Mouse (Mus musculus) lung, postnatal 0 days (tissue): ENCODE measurements around the gene Gpx6. TPM values are rescaled to one million over a fixed set of nuclear protein-coding genes. Genes with fewer than 3 reads are reported as not detected.
A peak's percentile ranks its signal among the peaks of the same experiment; 100 is the strongest.

Source experiments
- ATAC-seq: fragments of 200-750 bp; cut with Nextera tagmentation; 2 replicates; pipeline ENCODE4 v1.8.0; 2017; ENCODE audit warnings: moderate library complexity
- DNase-seq: peaks from one replicate; pipeline ENCODE4 v3.0.0-alpha.2; 2016; ENCODE audit warnings: low spot score
- H3K27ac ChIP-seq: fragments of 300-500 bp; sonication (generic); 2 replicates; pipeline ENCODE4 v1.5.1; 2014; ENCODE audit warnings: antibody characterized with exemption, mild to moderate bottlenecking, low read length, mixed read lengths
- H3K27me3 ChIP-seq: fragments of 300-500 bp; sonication (generic); replicated peaks from 2 replicates; pipeline ENCODE4 v1.6.1; 2014; ENCODE audit warnings: low read length, mixed read lengths; ENCODE audit not compliant: insufficient read depth
- H3K36me3 ChIP-seq: fragments of 300-500 bp; sonication (generic); 2 replicates; pipeline ENCODE4 v1.6.1; 2014; ENCODE audit warnings: low read length, mixed read lengths; ENCODE audit not compliant: insufficient read depth
- H3K4me1 ChIP-seq: fragments of 300-500 bp; sonication (generic); 2 replicates; pipeline ENCODE4 v1.6.1; 2014; ENCODE audit warnings: antibody characterized with exemption, low read depth, low read length, mixed read lengths; ENCODE audit not compliant: insufficient read depth
- H3K4me2 ChIP-seq: fragments of 300-500 bp; sonication (generic); replicated peaks from 2 replicates; pipeline ENCODE4 v1.6.1; 2014; ENCODE audit warnings: low read depth, mild to moderate bottlenecking, low read length, moderate library complexity, mixed read lengths
- H3K4me3 ChIP-seq: fragments of 300-500 bp; sonication (generic); 2 replicates; pipeline ENCODE4 v1.5.1; 2014; ENCODE audit warnings: low read depth, low read length
- H3K9ac ChIP-seq: fragments of 300-500 bp; sonication (generic); replicated peaks from 2 replicates; pipeline ENCODE4 v1.6.1; 2014; ENCODE audit warnings: low read depth, mild to moderate bottlenecking
- H3K9me3 ChIP-seq: fragments of 300-500 bp; sonication (generic); 2 replicates; pipeline ENCODE4 v1.6.1; 2016; ENCODE audit warnings: low read length, mixed read lengths
- CTCF ChIP-seq: IDR thresholded peaks from 2 replicates; pipeline ENCODE4 v1.5.1; 2016; ENCODE audit warnings: antibody characterized with exemption, mild to moderate bottlenecking
- EP300 ChIP-seq: IDR thresholded peaks from 2 replicates; pipeline ENCODE4 v1.6.1; 2016; ENCODE audit warnings: antibody characterized with exemption, mild to moderate bottlenecking, control low read depth
- WGBS: fragments of 180-500 bp; shearing (Covaris S2); extraction: QIAGEN DNeasy Blood & Tissue Kit; methylation state at CpG from one replicate; pipeline ENCODE4 v1.1.7; 2014; 5-methylcytosine and 5-hydroxymethylcytosine counted together
- polyA plus RNA-seq: library from polyadenylated mRNA; unstranded; fragments of >200 nt; fragmentation: Nextera tagmentation; extraction: Ambion mirVana; gene quantifications from 2 replicates; pipeline ENCODE4 v1.2.1, GENCODE M21; 2015

Gpx6 gene
- polyA plus RNA-seq, 1 experiment from 2014 or later: 0.27 TPM

DNA sequence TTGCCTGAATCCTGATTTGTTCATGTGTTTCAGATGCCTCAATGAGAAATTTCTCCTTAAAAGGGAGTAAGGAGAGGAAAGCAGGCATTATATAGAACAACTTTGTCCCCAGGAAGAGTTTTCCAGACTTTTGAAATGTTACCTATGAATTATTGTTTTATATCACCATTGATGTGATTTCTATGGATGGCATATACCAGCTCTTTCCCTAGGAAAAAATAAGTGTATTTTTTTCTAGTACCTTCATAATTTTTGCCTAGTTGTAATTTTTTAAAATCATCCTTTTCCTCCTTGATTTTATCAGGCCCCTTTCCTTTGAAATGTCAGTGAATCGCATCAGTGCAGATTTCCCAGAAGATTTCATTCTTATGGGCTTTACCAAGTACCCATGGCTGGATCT, 34.7 kb downstream of the Gpx6 start, which contains the start of gene Olfr1367:
Gene Olfr1367 (plus strand): TSS at position 301 of the 400 bp plus-strand sequence.
- TF ChIP-seq CTCF (no peak), EP300 (no peak)
- H3K9ac ChIP-seq: no peak within 1 kb of the TSS
- ATAC-seq (no peak), DNase-seq (no peak)
- H3K9me3 ChIP-seq: no peaks in the 10 kb centered on the region
- H3K4me3 ChIP-seq: no peak within 1 kb of the TSS
- 95% methylated on average over 1 of the region's 1 CpGs for WGBS
- H3K27ac ChIP-seq: no peak within 1 kb of the TSS
- H3K27me3 ChIP-seq: no peaks in the 10 kb centered on the region; the same call in 1 of the 2 replicates
- H3K36me3 ChIP-seq: no peaks in the 10 kb centered on the region
- no peak within 1 kb of the TSS for H3K4me2 ChIP-seq
- H3K4me1 ChIP-seq: no peaks in the 10 kb centered on the region

DNA sequence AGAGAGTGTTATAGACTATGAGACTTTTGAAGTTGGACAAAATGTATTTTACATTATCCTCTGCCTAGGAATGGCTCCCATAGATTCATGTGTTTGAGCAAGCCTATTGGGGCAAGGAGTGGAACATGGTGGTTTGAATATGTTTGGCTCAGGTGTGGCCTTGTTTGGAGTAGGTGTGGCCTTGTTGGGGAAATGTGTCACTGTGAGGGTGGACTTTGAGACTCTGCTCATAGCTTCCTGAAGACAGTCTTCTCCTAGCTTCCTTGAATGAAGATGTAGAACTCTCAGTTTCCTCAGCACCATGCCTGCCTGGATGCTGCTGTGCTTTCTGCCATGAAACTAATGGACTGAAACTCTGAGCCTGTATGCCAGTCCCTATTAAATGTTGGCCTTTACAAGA, 38.7 kb downstream of the Gpx6 start:
- DNase-seq (no peak), ATAC-seq (no peak)
- H3K4me2 ChIP-seq: no peak overlapping the region
- TF ChIP-seq EP300 (no peak), CTCF (no peak)
- H3K9me3 ChIP-seq: no peaks in the 10 kb centered on the region
- no peak overlapping the region for H3K9ac ChIP-seq
- no peaks in the 10 kb centered on the region for H3K27me3 ChIP-seq
- H3K36me3 ChIP-seq: no peaks in the 10 kb centered on the region
- no peak overlapping the region for H3K27ac ChIP-seq
- H3K4me3 ChIP-seq: no peak overlapping the region
- H3K4me1 ChIP-seq: no peaks in the 10 kb centered on the region

DNA sequence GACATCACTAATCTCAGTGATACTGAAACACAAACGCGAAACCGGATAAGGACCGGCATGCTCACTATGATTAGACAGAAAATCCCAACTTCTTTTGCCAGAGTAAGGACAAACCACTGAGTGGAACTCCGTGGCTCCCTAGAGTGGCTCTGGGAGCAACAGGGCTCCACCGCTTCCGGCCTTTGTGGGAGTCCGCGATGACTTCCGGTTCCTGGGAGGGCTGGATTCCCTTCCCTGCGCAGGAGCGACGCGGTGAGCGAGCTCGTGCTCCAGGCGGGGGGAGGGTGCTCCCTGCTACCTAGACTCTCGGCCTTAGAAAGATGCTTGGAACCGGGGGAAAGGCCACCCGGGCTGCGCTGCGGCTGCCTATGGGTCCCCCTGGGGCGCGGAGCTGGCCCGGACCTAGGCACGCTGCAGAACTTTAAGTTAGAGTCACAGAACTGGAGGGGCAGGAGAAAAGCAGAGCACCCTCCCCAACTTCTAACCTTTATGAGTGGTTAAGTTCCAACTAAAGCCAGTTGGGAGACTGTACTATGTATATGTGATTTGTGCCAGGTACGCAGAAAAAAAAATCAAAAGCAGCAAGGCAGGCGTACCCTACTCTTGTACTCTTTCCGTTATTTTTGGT, 50.8 kb downstream of the Gpx6 start, which contains the start of gene Zscan12:
Gene Zscan12 (plus strand): TSS at position 200 of the 628 bp plus-strand sequence.
- Histone ChIP-seq H3K27me3 (no peaks in the 10 kb centered on the region), H3K9ac (peak within 1 kb of the TSS; percentile 64), H3K4me1 (no peaks in the 10 kb centered on the region; the same call in 1 of the 2 replicates), H3K27ac (peak within 1 kb of the TSS; percentile 65), H3K4me3 (peak within 1 kb of the TSS; percentile 75), H3K36me3 (no peaks in the 10 kb centered on the region), H3K4me2 (peak within 1 kb of the TSS; percentile 68), H3K9me3 (no peaks in the 10 kb centered on the region)
- DNase-seq: peak; percentile 98
- WGBS: under 1% methylated on average over 29 of the region's 29 CpGs
- peak; percentile 100 for ATAC-seq
- TF ChIP-seq CTCF (no peak), EP300 (no peak)

DNA sequence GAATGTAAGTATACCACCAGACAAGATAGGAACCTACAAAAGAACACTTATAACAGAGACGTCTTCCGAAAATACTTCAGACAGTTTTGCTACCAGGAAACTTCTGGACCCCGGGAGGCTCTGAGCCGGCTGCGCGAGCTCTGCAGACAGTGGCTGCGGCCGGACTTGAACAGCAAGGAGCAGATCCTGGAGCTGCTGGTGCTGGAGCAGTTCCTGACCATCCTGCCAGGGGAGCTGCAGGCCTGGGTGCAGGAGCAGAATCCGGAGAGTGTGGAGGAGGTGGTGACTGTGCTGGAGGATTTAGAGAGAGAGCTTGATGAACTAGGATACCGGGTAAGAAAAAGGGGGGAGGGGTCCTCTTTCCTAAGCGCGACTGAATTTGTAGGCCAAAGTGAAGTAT, 51.8 kb downstream of the Gpx6 start:
- Histone ChIP-seq H3K4me3 (peak overlapping the region; percentile 75; the same call in 1 of the 2 replicates), H3K27me3 (no peaks in the 10 kb centered on the region), H3K4me1 (no peaks in the 10 kb centered on the region; the same call in 1 of the 2 replicates), H3K9ac (0 out of 2 replicates have a peak overlapping the region, but pooled peaks have one; percentile 2), H3K36me3 (no peaks in the 10 kb centered on the region), H3K27ac (no peak overlapping the region), H3K9me3 (no peaks in the 10 kb centered on the region), H3K4me2 (peak overlapping the region; percentile 68)
- 59% methylated on average over 12 of the region's 12 CpGs for WGBS
- peak; percentile 9 for DNase-seq
- ATAC-seq: no peak
- TF ChIP-seq CTCF (peak; percentile 30), EP300 (no peak)

DNA sequence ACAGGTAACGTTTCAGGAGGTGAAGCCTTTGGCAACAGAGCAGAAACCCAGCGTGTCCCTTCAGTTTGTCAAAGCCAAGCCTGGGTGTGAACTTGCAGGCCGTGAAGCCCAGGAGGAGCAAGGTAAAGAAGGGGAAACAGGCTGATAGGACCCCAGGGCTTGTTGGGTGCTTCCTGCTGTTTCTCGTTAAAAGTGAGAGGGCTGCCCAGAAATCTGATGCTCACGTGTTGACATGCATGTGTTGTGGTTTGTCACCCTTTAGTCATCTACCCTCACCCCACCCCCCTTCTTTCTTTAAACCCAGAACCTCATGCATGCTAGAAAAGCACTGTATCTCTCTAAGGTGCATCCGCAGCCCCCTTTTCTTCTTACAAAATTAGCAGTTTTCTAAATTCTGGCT, 54.7 kb downstream of the Gpx6 start:
- WGBS: 53% methylated on average over 6 of the region's 6 CpGs
- no peak for ATAC-seq
- H3K27me3 ChIP-seq: no peaks in the 10 kb centered on the region

More for the DNA sequence above, 54.7 kb downstream of the Gpx6 start:
- Histone ChIP-seq H3K27ac (no peak overlapping the region), H3K4me1 (no peaks in the 10 kb centered on the region; the same call in 1 of the 2 replicates), H3K9me3 (no peaks in the 10 kb centered on the region), H3K36me3 (peaks cover 5% of the 10 kb centered on the region; the same call in 1 of the 2 replicates), H3K4me3 (no peak overlapping the region), H3K9ac (no peak overlapping the region), H3K4me2 (no peak overlapping the region)
- DNase-seq: no peak
- TF ChIP-seq CTCF: no peak
- TF ChIP-seq EP300: no peak

Other genes starting within 250 kb of the Gpx6 start
- not detected in 2 replicates for gene Olfr1370, start 237.2 kb upstream of the Gpx6 start, polyA plus RNA-seq
- not detected in 2 replicates for gene Olfr1369-ps1, start 200.6 kb upstream of the Gpx6 start, polyA plus RNA-seq
- gene Olfr263, start 182.5 kb upstream of the Gpx6 start, polyA plus RNA-seq: not detected in 2 replicates
- not detected in 2 replicates for gene Olfr1368, start 166.3 kb upstream of the Gpx6 start, polyA plus RNA-seq
- gene Trim27, start 132.7 kb upstream of the Gpx6 start, polyA plus RNA-seq: 61.2 and 63.3 TPM in 2 replicates
- gene Gpx5, start 19.4 kb upstream of the Gpx6 start, polyA plus RNA-seq: not detected in 2 replicates
- not detected in 2 replicates for gene Olfr1367, start 34.8 kb downstream of the Gpx6 start, polyA plus RNA-seq
- 6.4 and 6.8 TPM in 2 replicates for gene Zscan12, start 50.7 kb downstream of the Gpx6 start, polyA plus RNA-seq
- 46.3 and 54.3 TPM in 2 replicates for gene Zkscan3, start 90.6 kb downstream of the Gpx6 start, polyA plus RNA-seq
- gene Pgbd1, start 128.9 kb downstream of the Gpx6 start, polyA plus RNA-seq: 0.87 TPM in 2 replicates
- gene Zscan26, start 141.6 kb downstream of the Gpx6 start, polyA plus RNA-seq: 30.2 and 33.0 TPM in 2 replicates
- gene Nkapl, start 156.4 kb downstream of the Gpx6 start, polyA plus RNA-seq: 9.1 and 10.5 TPM in 2 replicates
- gene Zkscan4, start 166.8 kb downstream of the Gpx6 start, polyA plus RNA-seq: 5.1 and 5.2 TPM in 2 replicates
- not detected in 2 replicates for gene Gm10065, start 167.3 kb downstream of the Gpx6 start, polyA plus RNA-seq
- gene AK157302, start 183.1 kb downstream of the Gpx6 start, polyA plus RNA-seq: 0.31 and 0.39 TPM in 2 replicates
- gene Gm11273, start 189.3 kb downstream of the Gpx6 start, polyA plus RNA-seq: 3.3 and 5.8 TPM in 2 replicates
- 3.1 and 3.4 TPM in 2 replicates for gene Zkscan8, start 219.0 kb downstream of the Gpx6 start, polyA plus RNA-seq
- gene Olfr1366, start 230.7 kb downstream of the Gpx6 start, polyA plus RNA-seq: 0.06 TPM in 1 of 2 replicates, not detected in the other
- 0.05 TPM in 1 of 2 replicates, not detected in the other for gene Olfr1535, start 247.8 kb downstream of the Gpx6 start, polyA plus RNA-seq